Mouse (Mus musculus): ENCODE results near the gene Olfr237-ps1. TPM values are rescaled to one million over a fixed set of nuclear protein-coding genes. Genes with fewer than 3 reads are reported as not detected.
"Not testable (repeated sequence)": the region's sequence is repeated elsewhere in the genome, so short reads cannot be mapped to it uniquely, and the experiment has no call there.

The Olfr237-ps1 gene
- not detected for total RNA-seq (2021)
- long read RNA-seq: 0 reads

GRCm38 (mm10) chr6:43146267-43146666 lies at the start of gene Olfr237-ps1:
Olfr237-ps1 (plus strand) TSS chr6:43146567.
- not testable (repeated sequence) for DNase-seq (ENCODE audit: low spot score in 2 of 2)

- not testable (repeated sequence) for DNase-seq (ENCODE audit: low spot score in 2 of 2)
These were observed 40.3 kb upstream of the Olfr237-ps1 start, which contains the start of gene Olfr441 for GRCm38 (mm10) chr6:43106069-43106468. Olfr441 (plus strand) TSS chr6:43106369.

GRCm38 (mm10) chr6:43159502-43159901 lies 13.1 kb downstream of the Olfr237-ps1 start:
- no peak for DNase-seq (ENCODE audit: low spot score in 2 of 2)

- DNase-seq (ENCODE audit: low spot score in 2 of 2): no peak
These were observed 16.6 kb downstream of the Olfr237-ps1 start, which contains the start of gene Olfr437 for GRCm38 (mm10) chr6:43162982-43163381. Olfr437 (plus strand) TSS chr6:43163282.

GRCm38 (mm10) chr6:43167246-43167645 lies 20.9 kb downstream of the Olfr237-ps1 start:
- peak in 1 of 2 experiments; percentile 31 for DNase-seq (ENCODE audit: low spot score in 2 of 2)

GRCm38 (mm10) chr6:43171840-43172239 lies 25.5 kb downstream of the Olfr237-ps1 start, which contains the start of gene Olfr13:
Olfr13 (plus strand) TSS chr6:43172140.
- DNase-seq (ENCODE audit: low spot score in 2 of 2): no peak

GRCm38 (mm10) chr6:43178129-43178528 lies 31.8 kb downstream of the Olfr237-ps1 start:
- DNase-seq (ENCODE audit: low spot score in 2 of 2): no peak

GRCm38 (mm10) chr6:43178584-43179501 lies 32.5 kb downstream of the Olfr237-ps1 start:
- DNase-seq (ENCODE audit: low spot score in 2 of 2): peak in 1 of 2 experiments; percentile 26

- DNase-seq (ENCODE audit: low spot score in 2 of 2): no peak
These were observed 44.6 kb downstream of the Olfr237-ps1 start for GRCm38 (mm10) chr6:43190986-43191385.

GRCm38 (mm10) chr6:43196781-43197180 lies 50.4 kb downstream of the Olfr237-ps1 start, which contains the start of gene Olfr435:
Olfr435 (plus strand) TSS chr6:43197146.
- no peak for DNase-seq (ENCODE audit: low spot score in 2 of 2)

GRCm38 (mm10) chr6:43198094-43198493 lies 51.7 kb downstream of the Olfr237-ps1 start:
- DNase-seq (ENCODE audit: low spot score in 2 of 2): no peak

- DNase-seq (ENCODE audit: low spot score in 2 of 2): no peak
These were observed 56.4 kb downstream of the Olfr237-ps1 start for GRCm38 (mm10) chr6:43202786-43203185.

- no peak for DNase-seq (ENCODE audit: low spot score in 2 of 2)
These were observed 59.0 kb downstream of the Olfr237-ps1 start for GRCm38 (mm10) chr6:43205355-43205754.

Other genes with a start within 250 kb of the Olfr237-ps1 start
- gene Olfr447, start 237.7 kb upstream of the Olfr237-ps1 start, total RNA-seq (2021): not detected
- not detected for gene Olfr446, start 225.2 kb upstream of the Olfr237-ps1 start, total RNA-seq (2021)
- gene Olfr444, start 197.5 kb upstream of the Olfr237-ps1 start, total RNA-seq (2021): not detected
- gene Olfr441, start 40.2 kb upstream of the Olfr237-ps1 start, total RNA-seq (2021): not detected
- not detected for gene Olfr437, start 16.7 kb downstream of the Olfr237-ps1 start, total RNA-seq (2021)
- gene Olfr13, start 25.6 kb downstream of the Olfr237-ps1 start, total RNA-seq (2021): not detected
- not detected for gene Olfr435, start 50.6 kb downstream of the Olfr237-ps1 start, total RNA-seq (2021)
- not detected for gene Olfr434, start 66.5 kb downstream of the Olfr237-ps1 start, total RNA-seq (2021)
- gene Olfr47, start 85.0 kb downstream of the Olfr237-ps1 start, total RNA-seq (2021): not detected
- gene Arhgef5, start 119.0 kb downstream of the Olfr237-ps1 start, total RNA-seq (2021): 1 to 10 TPM; 4.6 to 4.9 TPM
- gene Nobox, start 163.0 kb downstream of the Olfr237-ps1 start, total RNA-seq (2021): not detected